Mouse (Mus musculus) telencephalon, adult 2 months (tissue): ENCODE data around the gene Gm12355.

Experiments
- DNase-seq: peaks from one replicate; pipeline ENCODE4 v3.0.0-alpha.2; 2011; ENCODE audit warnings: low read depth, low spot score

Gene Gm12355

DNA sequence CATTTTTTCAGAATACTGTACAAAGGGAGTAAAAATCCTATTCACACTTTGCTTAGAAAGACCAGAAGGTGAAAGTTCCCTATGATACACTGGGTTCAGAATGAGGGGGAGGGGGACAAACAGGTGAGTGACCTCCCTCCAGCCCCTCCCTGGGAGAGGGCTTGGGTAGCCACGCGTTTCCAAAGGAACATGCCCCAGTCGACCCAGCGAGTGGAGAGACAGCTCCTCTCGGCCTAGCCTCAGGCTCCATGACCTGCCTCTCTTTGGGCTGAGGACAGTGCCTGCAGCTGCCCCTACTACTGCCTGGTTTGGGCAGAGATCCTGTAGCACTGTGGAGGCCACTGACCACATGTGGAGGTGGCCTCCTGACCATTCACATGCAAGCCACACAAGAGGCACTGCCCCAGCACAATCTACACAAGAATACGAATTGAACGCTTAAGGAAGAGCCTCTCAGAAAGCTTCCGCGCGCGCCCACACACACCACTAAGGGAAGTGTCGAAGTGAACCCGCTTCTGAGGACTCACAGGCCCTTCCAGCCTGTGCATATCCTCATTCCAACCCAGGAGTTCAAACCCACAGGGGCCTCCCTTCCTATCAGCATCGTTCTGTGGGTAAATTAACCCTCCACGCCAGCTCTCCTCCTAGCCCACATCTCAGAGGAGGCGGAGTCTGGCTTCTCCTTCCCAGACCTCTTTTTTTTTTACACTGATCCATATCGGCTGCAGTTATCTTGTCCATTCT, 44.0 kb downstream of the Gm12355 start:
- DNase-seq, result no peak

DNA sequence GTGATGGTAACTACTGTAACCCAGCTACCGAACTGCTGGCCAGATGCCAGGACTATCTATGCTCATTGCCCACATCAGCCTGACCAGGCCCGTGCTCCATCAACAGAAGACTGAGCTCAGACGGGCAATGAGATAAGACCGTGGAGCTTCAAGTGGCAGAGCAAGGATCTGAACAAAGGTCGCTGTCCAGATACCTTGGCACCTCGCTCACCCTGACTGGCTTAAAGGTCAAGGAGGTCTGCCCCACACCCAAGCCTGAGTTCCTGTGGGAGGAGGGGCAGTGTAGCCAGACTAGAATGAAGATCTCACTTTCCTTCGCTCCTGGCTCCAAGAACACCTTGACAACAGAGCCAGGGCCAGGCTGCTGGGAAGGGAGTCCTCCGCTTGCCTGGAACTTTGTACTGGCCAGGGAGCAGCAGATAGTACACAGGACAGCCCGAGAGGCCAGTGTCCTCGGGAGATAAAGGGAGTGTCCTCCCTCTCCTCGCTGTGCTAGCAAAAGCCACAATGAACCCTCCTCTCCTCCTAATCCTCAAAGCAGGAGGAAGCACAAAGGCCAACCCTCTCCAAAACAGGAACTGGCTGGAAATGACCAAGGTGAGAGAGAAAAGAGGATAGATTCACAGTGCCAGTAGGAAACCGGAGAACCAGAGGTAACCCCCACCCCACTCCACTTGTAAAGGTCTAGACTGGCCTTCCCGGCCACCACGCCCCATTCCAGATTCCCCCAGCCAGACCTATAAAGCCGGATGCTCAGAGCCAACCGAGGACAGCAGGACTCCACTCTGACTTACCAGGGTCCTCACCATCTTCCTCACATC, 45.0 kb downstream of the Gm12355 start:
- DNase-seq, result no peak

DNA sequence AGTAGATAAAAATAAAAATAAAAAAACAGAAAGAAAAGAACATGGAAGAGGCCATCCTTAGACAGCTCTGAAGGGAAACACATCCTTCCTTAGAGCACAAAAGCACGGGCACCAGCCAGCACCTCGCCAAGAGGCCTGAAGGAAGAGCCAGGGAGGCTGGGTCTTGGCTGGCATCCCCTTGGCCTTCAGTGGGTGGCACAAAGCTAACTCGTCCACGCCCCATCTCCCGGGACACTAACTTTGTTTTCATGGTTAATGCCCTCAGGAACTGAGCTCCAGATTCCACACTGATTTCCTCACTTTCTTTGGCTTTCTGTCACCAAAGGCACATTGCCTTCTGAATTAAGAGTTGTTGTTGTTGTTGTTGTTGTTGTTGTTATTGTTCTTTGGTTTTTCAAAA, 47.7 kb downstream of the Gm12355 start:
- DNase-seq, result no peak
